Mouse (Mus musculus): ENCODE measurements around the gene Brwd3.
A peak's percentile ranks its signal among the peaks of the same experiment; 100 is the strongest.

Gene Brwd3

GRCm38 (mm10) chrX:108834090-108834774 lies at the start of gene Brwd3:
Brwd3 (minus strand) TSS chrX:108834372.
- DNase-seq = peak; percentile 83 to 93

GRCm38 (mm10) chrX:108862632-108863031 lies 28.5 kb upstream of the Brwd3 start:
- DNase-seq = no peak

GRCm38 (mm10) chrX:108842705-108843104 lies 8.5 kb upstream of the Brwd3 start:
- DNase-seq = no peak

- DNase-seq = no peak
These were observed 2.2 kb upstream of the Brwd3 start for GRCm38 (mm10) chrX:108836416-108836815.

GRCm38 (mm10) chrX:108835233-108835632 lies 1.1 kb upstream of the Brwd3 start:
- DNase-seq = no peak

- peak in 1 of 2 experiments; percentile 20 for DNase-seq
These were observed 671 bp downstream of the Brwd3 start for GRCm38 (mm10) chrX:108833381-108834020.

GRCm38 (mm10) chrX:108832674-108833189 lies 1.4 kb downstream of the Brwd3 start:
- DNase-seq = peak; percentile 84 to 89

GRCm38 (mm10) chrX:108831231-108831630 lies 2.9 kb downstream of the Brwd3 start:
- DNase-seq = no peak

GRCm38 (mm10) chrX:108828111-108828510 lies 6.1 kb downstream of the Brwd3 start:
- no peak for DNase-seq

GRCm38 (mm10) chrX:108797268-108797667 lies 36.9 kb downstream of the Brwd3 start:
- DNase-seq = no peak

- DNase-seq = no peak
These were observed 50.4 kb downstream of the Brwd3 start for GRCm38 (mm10) chrX:108783724-108784123.

GRCm38 (mm10) chrX:108731755-108732154 lies 102.4 kb downstream of the Brwd3 start:
- DNase-seq = peak; percentile 4

GRCm38 (mm10) chrX:108729564-108729963 lies 104.6 kb downstream of the Brwd3 start:
- DNase-seq = no peak

- peak in 1 of 2 experiments; percentile 1 for DNase-seq
These were observed 105.1 kb downstream of the Brwd3 start for GRCm38 (mm10) chrX:108729068-108729467.

GRCm38 (mm10) chrX:108728334-108728733 lies 105.8 kb downstream of the Brwd3 start:
- no peak for DNase-seq

- no peak for DNase-seq
These were observed 109.9 kb downstream of the Brwd3 start for GRCm38 (mm10) chrX:108724241-108724640.

- DNase-seq = no peak
These were observed 111.7 kb downstream of the Brwd3 start for GRCm38 (mm10) chrX:108722447-108722846.

GRCm38 (mm10) chrX:108704312-108704711 lies 129.9 kb downstream of the Brwd3 start:
- no peak for DNase-seq

Measured in kidney, postnatal 36 days (tissue).